Mouse (Mus musculus) megakaryocyte, embryonic 14.5 days (primary cell): ENCODE data around the gene Cd84.

Experiments used
- FLI1 ChIP-seq: IDR thresholded peaks from 2 replicates; pipeline ENCODE4 v1.6.1; 2012; ENCODE audit warnings: low read length, inconsistent platforms, mixed read lengths
- GATA1 ChIP-seq: IDR thresholded peaks from 3 replicates; pipeline ENCODE4 v1.6.1; 2012; ENCODE audit warnings: mixed read lengths, low read length, inconsistent platforms, borderline replicate concordance

DNA sequence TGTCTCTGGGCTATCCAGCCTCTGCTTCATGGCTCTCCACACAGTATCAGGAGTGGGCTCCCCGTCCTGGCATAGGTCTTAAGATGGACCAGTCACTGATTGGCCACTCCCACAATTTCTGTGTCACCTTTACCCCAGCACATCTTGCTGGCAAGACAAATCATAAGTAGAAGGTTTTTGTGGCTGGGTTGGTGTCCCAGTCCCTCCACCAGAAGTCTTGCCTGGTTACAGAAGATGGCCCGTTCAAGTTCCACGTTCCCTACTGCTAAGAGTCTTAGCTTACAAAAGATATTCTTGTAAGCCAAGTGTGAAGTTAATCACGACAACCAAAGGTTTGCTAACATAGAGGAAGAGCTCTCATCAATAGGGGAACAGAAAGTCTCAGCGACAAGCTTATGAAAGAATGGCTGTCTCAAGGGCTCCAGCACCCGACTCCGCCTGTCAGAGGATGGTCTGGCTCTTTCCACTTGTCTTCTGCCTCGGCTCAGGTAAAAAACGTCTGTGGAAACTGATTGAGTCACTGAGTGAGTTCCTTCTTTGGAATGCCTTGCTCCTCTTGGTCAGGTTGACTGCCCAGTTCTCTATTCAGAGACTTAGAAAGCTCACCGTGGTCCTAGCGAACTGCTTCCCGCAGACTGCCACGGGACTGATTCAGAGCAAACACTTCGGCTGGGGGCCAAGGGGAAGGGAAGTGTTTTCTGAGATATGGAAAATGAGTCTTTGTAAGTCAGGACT lies 78.0 kb downstream of the Cd84 start, which contains the start of gene Slamf6:
- TF ChIP-seq GATA1 = no peak
- TF ChIP-seq FLI1 = no peak
